Mouse (Mus musculus) intestine, postnatal 0 days (tissue): ENCODE measurements around the gene Rfx7. TPM values are rescaled to one million over a fixed set of nuclear protein-coding genes. Genes with fewer than 3 reads are reported as not detected.
"Not testable (repeated sequence)": the region's sequence is repeated elsewhere in the genome, so short reads cannot be mapped to it uniquely, and the experiment has no call there.

Experiments used
- ATAC-seq: fragments of 200-750 bp; cut with Nextera tagmentation; 2 replicates; pipeline ENCODE4 v1.8.0; 2017; ENCODE audit warnings: mild to moderate bottlenecking, moderate TSS enrichment, moderate library complexity
- H3K27ac ChIP-seq: fragments of 300-500 bp; sonication (generic); 2 replicates; pipeline ENCODE4 v1.5.1; 2014; ENCODE audit warnings: mild to moderate bottlenecking, low read depth, low read length, moderate library complexity
- H3K27me3 ChIP-seq: fragments of 300-500 bp; sonication (generic); replicated peaks from 2 replicates; pipeline ENCODE4 v1.6.1; 2014; ENCODE audit warnings: low read length, mixed read lengths; ENCODE audit not compliant: control insufficient read depth, insufficient read depth
- H3K36me3 ChIP-seq: fragments of 300-500 bp; sonication (generic); 2 replicates; pipeline ENCODE4 v1.6.1; 2014; ENCODE audit warnings: mild to moderate bottlenecking, moderate library complexity; ENCODE audit not compliant: control insufficient read depth, insufficient read depth
- H3K4me1 ChIP-seq: fragments of 300-500 bp; sonication (generic); replicated peaks from 2 replicates; pipeline ENCODE4 v1.6.1; 2014; ENCODE audit warnings: antibody characterized with exemption, low read length, mixed read lengths; ENCODE audit not compliant: control insufficient read depth, insufficient read depth
- H3K4me2 ChIP-seq: fragments of 300-500 bp; sonication (generic); replicated peaks from 2 replicates; pipeline ENCODE4 v1.6.1; 2014; ENCODE audit warnings: low read depth, mild to moderate bottlenecking, moderate library complexity
- H3K4me3 ChIP-seq: fragments of 300-500 bp; sonication (generic); 2 replicates; pipeline ENCODE4 v1.5.1; 2014; ENCODE audit warnings: low read depth, low read length
- H3K9ac ChIP-seq: fragments of 300-500 bp; sonication (generic); 2 replicates; pipeline ENCODE4 v1.6.1; 2014; ENCODE audit warnings: mild to moderate bottlenecking, low read depth, low read length
- H3K9me3 ChIP-seq: fragments of 300-500 bp; sonication (generic); 2 replicates; pipeline ENCODE4 v1.6.1; 2016; ENCODE audit warnings: mixed run types; ENCODE audit not compliant: control insufficient read depth
- CTCF ChIP-seq: sonication (generic); IDR thresholded peaks from 2 replicates; pipeline ENCODE4 v1.5.1; 2016; ENCODE audit warnings: low read depth, mild to moderate bottlenecking, control low read depth, antibody characterized with exemption, moderate library complexity
- WGBS: fragments of 180-500 bp; shearing (Covaris S2); extraction: QIAGEN DNeasy Blood & Tissue Kit; methylation state at CpG from one replicate; pipeline ENCODE4 v1.1.7; 2014; 5-methylcytosine and 5-hydroxymethylcytosine counted together
- polyA plus RNA-seq: library from polyadenylated mRNA; unstranded; fragments of >200 nt; fragmentation: Nextera tagmentation; extraction: Ambion mirVana; gene quantifications from 2 replicates; pipeline ENCODE4 v1.2.1, GENCODE M21; 2015

Gene Rfx7
- polyA plus RNA-seq, 1 experiment from 2014 or later, result 6.9 TPM

DNA sequence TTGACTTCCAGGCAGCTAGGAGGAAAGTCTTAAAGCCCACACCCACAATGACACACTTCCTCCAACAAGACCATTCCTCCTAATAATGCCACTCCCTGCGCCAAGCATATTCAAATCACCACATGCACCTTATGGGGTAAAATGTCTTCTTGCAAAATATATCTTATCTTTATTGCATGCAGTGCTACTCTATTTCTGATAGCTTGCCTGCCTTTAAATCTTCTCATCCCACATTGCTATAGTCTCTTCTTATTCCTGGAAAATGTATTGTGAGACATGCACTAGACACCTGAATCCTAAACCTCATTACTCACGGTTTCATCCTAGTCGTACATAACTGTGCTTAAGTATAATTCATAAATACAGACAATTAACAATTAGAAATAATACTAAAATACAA is 31.2 kb downstream of the Rfx7 start:
- no peak overlapping the region for H3K27ac ChIP-seq
- TF ChIP-seq CTCF, result no peak
- no peak for ATAC-seq
- no peak overlapping the region for H3K4me3 ChIP-seq
- no peaks in the 10 kb centered on the region for H3K36me3 ChIP-seq
- WGBS, result 81% methylated on average over 3 of the region's 3 CpGs
- H3K9me3 ChIP-seq, result no peaks in the 10 kb centered on the region
- H3K4me2 ChIP-seq, result no peak overlapping the region
- 0 out of 2 replicates have a peak, but pooled peaks cover 6% of the 10 kb centered on the region for H3K4me1 ChIP-seq
- no peak overlapping the region for H3K9ac ChIP-seq
- no peaks in the 10 kb centered on the region for H3K27me3 ChIP-seq

DNA sequence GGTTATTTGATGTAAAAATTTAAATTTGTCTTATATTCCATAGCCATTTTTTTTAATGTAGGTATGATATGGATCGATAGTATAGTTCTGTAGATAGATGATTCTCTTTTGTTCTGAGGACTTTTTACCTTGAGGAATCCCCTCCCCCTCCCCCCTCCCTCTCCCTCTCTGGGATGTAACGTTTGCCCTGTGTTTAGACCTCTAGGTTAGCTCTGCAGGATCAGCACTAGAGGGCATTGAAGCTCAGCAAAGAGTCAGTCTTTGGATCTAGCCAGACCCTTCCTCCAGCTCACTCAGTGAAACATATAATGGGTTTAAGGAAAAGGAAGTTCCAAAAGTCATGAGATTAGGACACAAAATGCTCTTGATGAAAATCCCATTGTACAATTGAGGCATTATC is 35.1 kb downstream of the Rfx7 start:
- Histone ChIP-seq H3K27me3 (no peaks in the 10 kb centered on the region), H3K9me3 (no peaks in the 10 kb centered on the region), H3K36me3 (no peaks in the 10 kb centered on the region), H3K4me1 (no peaks in the 10 kb centered on the region), H3K4me2 (no peak overlapping the region), H3K9ac (no peak overlapping the region), H3K27ac (no peak overlapping the region), H3K4me3 (no peak overlapping the region)
- no peak for TF ChIP-seq CTCF
- no peak for ATAC-seq
- WGBS, result 57% methylated on average over 2 of the region's 2 CpGs

DNA sequence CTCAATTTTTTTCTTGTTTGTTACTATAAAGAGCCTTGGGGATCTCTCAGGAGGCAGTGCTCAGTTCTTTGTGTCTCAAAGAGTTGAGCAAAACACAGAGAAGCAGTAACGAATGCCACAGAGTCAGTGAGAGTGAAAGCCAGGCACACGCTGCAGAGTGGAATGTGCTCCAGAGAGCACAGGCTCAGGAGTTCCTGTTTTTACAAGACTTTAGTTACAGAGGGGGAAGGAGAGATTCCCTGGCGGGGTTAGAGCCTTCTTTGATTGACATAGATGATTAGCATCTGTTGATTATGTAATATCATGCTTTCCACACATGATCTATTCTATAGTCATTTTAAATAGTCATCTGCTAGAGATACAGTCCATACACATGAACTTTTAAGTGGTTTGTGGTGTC is 48.2 kb downstream of the Rfx7 start:
- WGBS, result 42% methylated on average over 3 of the region's 3 CpGs
- no peak for TF ChIP-seq CTCF
- ATAC-seq, result no peak
- no peak overlapping the region for H3K4me2 ChIP-seq
- H3K4me3 ChIP-seq, result no peak overlapping the region
- no peaks in the 10 kb centered on the region for H3K4me1 ChIP-seq
- no peak overlapping the region for H3K27ac ChIP-seq
- H3K9me3 ChIP-seq, result no peaks in the 10 kb centered on the region
- no peak overlapping the region for H3K9ac ChIP-seq
- no peaks in the 10 kb centered on the region for H3K27me3 ChIP-seq
- H3K36me3 ChIP-seq, result no peaks in the 10 kb centered on the region

DNA sequence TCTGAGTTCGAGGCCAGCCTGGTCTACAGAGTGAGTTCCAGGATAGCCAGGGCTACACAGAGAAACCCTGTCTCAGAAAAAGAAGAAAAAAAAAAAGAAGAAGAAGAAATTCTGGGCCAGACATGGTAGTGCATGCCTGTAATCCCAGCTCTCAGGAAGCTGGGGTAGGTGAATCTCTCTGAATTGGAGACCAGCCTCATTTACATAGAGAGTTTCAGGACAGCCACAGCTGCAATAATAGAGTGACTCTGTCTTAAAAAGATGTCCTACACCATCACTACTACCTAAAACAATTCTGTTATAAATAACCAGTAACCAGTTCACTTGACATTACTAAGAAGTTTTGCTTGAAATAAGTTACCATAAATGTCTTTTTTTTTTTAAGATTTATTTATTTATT is 58.8 kb downstream of the Rfx7 start:
- no peak overlapping the region for H3K4me3 ChIP-seq
- ATAC-seq, result no peak
- H3K4me1 ChIP-seq, result no peaks in the 10 kb centered on the region
- H3K9ac ChIP-seq, result no peak overlapping the region
- WGBS, result 100% methylated on average over 1 of the region's 1 CpGs
- no peak for TF ChIP-seq CTCF
- H3K9me3 ChIP-seq, result no peaks in the 10 kb centered on the region
- H3K27me3 ChIP-seq, result no peaks in the 10 kb centered on the region
- H3K4me2 ChIP-seq, result no peak overlapping the region
- no peaks in the 10 kb centered on the region for H3K36me3 ChIP-seq
- H3K27ac ChIP-seq, result no peak overlapping the region

DNA sequence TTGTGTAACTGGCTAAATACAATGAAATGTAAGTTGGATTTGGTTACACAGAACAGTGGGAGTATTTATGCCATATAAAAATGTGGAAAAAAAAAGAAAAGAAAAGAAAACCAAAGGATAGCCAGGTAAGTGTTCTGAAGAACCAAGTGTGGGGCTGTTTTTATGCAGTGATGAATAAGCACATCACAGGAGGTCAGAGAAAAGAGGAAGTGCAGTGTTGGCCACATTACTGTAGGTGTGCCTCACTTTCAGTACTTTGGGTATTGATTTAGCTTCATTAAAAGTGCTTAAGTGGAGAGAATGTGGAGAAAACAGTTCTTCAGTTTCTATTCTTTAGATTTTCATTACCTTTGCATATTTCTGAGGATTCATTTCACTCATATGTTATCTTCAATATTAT is 60.0 kb downstream of the Rfx7 start:
- ATAC-seq, result no peak
- no peaks in the 10 kb centered on the region for H3K4me1 ChIP-seq
- no peak overlapping the region for H3K27ac ChIP-seq
- H3K9me3 ChIP-seq, result no peaks in the 10 kb centered on the region
- no peaks in the 10 kb centered on the region for H3K36me3 ChIP-seq
- no peak overlapping the region for H3K9ac ChIP-seq
- no peak for TF ChIP-seq CTCF
- H3K4me3 ChIP-seq, result no peak overlapping the region
- no peaks in the 10 kb centered on the region for H3K27me3 ChIP-seq
- no peak overlapping the region for H3K4me2 ChIP-seq

DNA sequence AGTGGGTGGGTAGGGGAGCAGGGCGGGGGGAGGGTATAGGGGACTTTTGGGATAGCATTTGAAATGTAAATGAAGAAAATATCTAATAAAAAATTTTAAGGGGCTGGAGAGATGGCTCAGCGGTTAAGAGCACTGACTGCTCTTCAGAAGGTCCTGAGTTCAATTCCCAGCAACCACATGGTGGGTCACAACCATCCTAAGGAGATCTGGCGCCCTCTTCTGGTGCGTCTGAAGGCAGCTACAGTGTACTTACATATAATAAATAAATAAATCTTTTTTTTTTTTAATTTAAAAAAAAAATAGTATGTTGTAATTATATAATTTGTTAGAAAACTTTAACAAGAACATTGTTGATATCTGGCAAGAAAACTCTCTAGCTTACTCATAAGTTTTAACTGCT is 62.6 kb downstream of the Rfx7 start:
- not testable (repeated sequence) for H3K4me2 ChIP-seq, H3K9me3 ChIP-seq, H3K27me3 ChIP-seq, ATAC-seq, H3K4me1 ChIP-seq, H3K36me3 ChIP-seq, H3K27ac ChIP-seq, H3K9ac ChIP-seq, H3K4me3 ChIP-seq
- 79% methylated on average over 4 of the region's 4 CpGs for WGBS
- peak; percentile 53 for TF ChIP-seq CTCF

DNA sequence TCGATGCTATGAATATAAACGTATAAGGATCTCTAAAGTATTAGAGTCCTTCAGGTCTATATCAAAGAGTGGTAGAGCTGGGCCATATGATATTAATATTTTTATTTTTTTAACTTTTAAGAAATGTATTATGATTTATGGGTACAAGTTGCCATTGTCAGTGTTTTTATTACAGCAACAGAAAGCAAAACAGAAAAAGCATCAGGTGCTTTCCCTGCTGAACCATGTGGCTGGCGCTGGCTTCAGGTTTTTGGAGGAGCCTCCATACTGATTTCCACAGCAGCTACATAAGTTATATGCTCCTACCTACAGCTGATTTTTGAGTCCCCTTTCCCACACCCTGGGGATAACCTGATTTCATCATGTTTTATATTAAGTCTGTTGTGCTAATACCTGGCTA is 68.1 kb downstream of the Rfx7 start:
- WGBS, result 93% methylated on average over 3 of the region's 3 CpGs
- Histone ChIP-seq H3K27ac (no peak overlapping the region), H3K9ac (no peak overlapping the region), H3K36me3 (peaks cover 12% of the 10 kb centered on the region; the same call in 1 of the 2 replicates), H3K9me3 (no peaks in the 10 kb centered on the region), H3K27me3 (no peaks in the 10 kb centered on the region), H3K4me1 (no peaks in the 10 kb centered on the region), H3K4me3 (no peak overlapping the region), H3K4me2 (no peak overlapping the region)
- no peak for ATAC-seq
- TF ChIP-seq CTCF, result no peak
